Mouse (Mus musculus) gastrocnemius, adult 2 months (tissue): ENCODE results near the gene Mettl2. TPM values are rescaled to one million over a fixed set of nuclear protein-coding genes. Genes with fewer than 3 reads are reported as not detected.
A peak's percentile ranks its signal among the peaks of the same experiment; 100 is the strongest.

Experiments
- DNase-seq: peaks from one replicate; pipeline ENCODE4 v3.0.0; 2022
- H3K27ac ChIP-seq: fragments of 200-600 bp; 2 replicates; pipeline ENCODE4 v1.8.1; 2022; ENCODE audit warnings: mild to moderate bottlenecking
- H3K4me3 ChIP-seq: fragments of 200-600 bp; 2 replicates; pipeline ENCODE4 v1.8.1; 2022; ENCODE audit warnings: mild to moderate bottlenecking, moderate library complexity
- CTCF ChIP-seq: fragments of 200-600 bp; IDR thresholded peaks from 2 replicates; pipeline ENCODE4 v1.8.1; 2022; ENCODE audit warnings: antibody characterized with exemption, mild to moderate bottlenecking, moderate library complexity
- intact Hi-C: fragments of 180-260 bp; cut with DNase I; formaldehyde crosslinking; loops from one replicate; pipeline ENCODE4 v1.15.1; 2025
- total RNA-seq, 2 experiments: library from RNA; stranded (reverse); gene quantifications; 2 replicates each; pipeline ENCODE4 v1.2.3; 2021

The Mettl2 gene
- total RNA-seq, 2 experiments from 2014 or later: 7.8 to 8.4 TPM

GRCm38 (mm10) chr11:105144508-105145210 lies 18.4 kb downstream of the Mettl2 start:
- Histone ChIP-seq H3K4me3 (no peak overlapping the region), H3K27ac (no peak overlapping the region)
- intact Hi-C loops: no loop called here
- peak; percentile 27; the same call in 1 of the 2 replicates for TF ChIP-seq CTCF
- DNase-seq: no peak

- no peak overlapping the region for H3K4me3 ChIP-seq
- intact Hi-C loops: no loop called here
- no peak for TF ChIP-seq CTCF
- no peak overlapping the region for H3K27ac ChIP-seq
- no peak for DNase-seq
Measured at GRCm38 (mm10) chr11:105145211-105145610, 19.0 kb downstream of the Mettl2 start.

GRCm38 (mm10) chr11:105146593-105146992 lies 20.4 kb downstream of the Mettl2 start, which contains the start of gene Gm10842:
TSS of gene Gm10842 (plus strand) at chr11:105146893.
- no peak within 1 kb of the TSS for H3K27ac ChIP-seq
- no peak within 1 kb of the TSS for H3K4me3 ChIP-seq
- DNase-seq: no peak
- intact Hi-C loops: no loop called here
- TF ChIP-seq CTCF: no peak

- intact Hi-C loops: no loop called here
- H3K4me3 ChIP-seq: no peak overlapping the region
- H3K27ac ChIP-seq: no peak overlapping the region
- no peak for DNase-seq
- no peak for TF ChIP-seq CTCF
Measured at GRCm38 (mm10) chr11:105149353-105149752, 23.1 kb downstream of the Mettl2 start.

GRCm38 (mm10) chr11:105149766-105150165 lies 23.5 kb downstream of the Mettl2 start:
- Histone ChIP-seq H3K4me3 (no peak overlapping the region), H3K27ac (no peak overlapping the region)
- no peak for TF ChIP-seq CTCF
- intact Hi-C loops: no loop called here
- no peak for DNase-seq

- no peak for DNase-seq
- no peak overlapping the region for H3K4me3 ChIP-seq
- TF ChIP-seq CTCF: no peak
- no peak overlapping the region for H3K27ac ChIP-seq
- intact Hi-C loops: no loop called here
Measured at GRCm38 (mm10) chr11:105150691-105151090, 24.5 kb downstream of the Mettl2 start.

GRCm38 (mm10) chr11:105151226-105152016 lies 25.2 kb downstream of the Mettl2 start:
- intact Hi-C loops: no loop called here
- H3K27ac ChIP-seq: no peak overlapping the region
- H3K4me3 ChIP-seq: no peak overlapping the region
- DNase-seq: no peak
- no peak for TF ChIP-seq CTCF

GRCm38 (mm10) chr11:105152017-105152300 lies 25.7 kb downstream of the Mettl2 start:
- Histone ChIP-seq H3K27ac (no peak overlapping the region), H3K4me3 (no peak overlapping the region)
- intact Hi-C loops: no loop called here
- no peak for TF ChIP-seq CTCF
- DNase-seq: no peak

GRCm38 (mm10) chr11:105152357-105152899 lies 26.2 kb downstream of the Mettl2 start:
- TF ChIP-seq CTCF: no peak
- Histone ChIP-seq H3K4me3 (no peak overlapping the region), H3K27ac (no peak overlapping the region)
- intact Hi-C loops: no loop called here
- no peak for DNase-seq

- TF ChIP-seq CTCF: no peak
- intact Hi-C loops: no loop called here
- H3K27ac ChIP-seq: no peak overlapping the region
- no peak overlapping the region for H3K4me3 ChIP-seq
- DNase-seq: no peak
Measured at GRCm38 (mm10) chr11:105153068-105153833, 27.0 kb downstream of the Mettl2 start.

- Histone ChIP-seq H3K27ac (peak overlapping the region; percentile 68), H3K4me3 (peak overlapping the region; percentile 38)
- intact Hi-C loops: no loop called here
- no peak for DNase-seq
- TF ChIP-seq CTCF: no peak
Measured at GRCm38 (mm10) chr11:105155915-105156314, 29.7 kb downstream of the Mettl2 start.

GRCm38 (mm10) chr11:105156748-105157267 lies 30.6 kb downstream of the Mettl2 start:
- no peak for TF ChIP-seq CTCF
- intact Hi-C loops: no loop called here
- Histone ChIP-seq H3K4me3 (peak overlapping the region; percentile 38), H3K27ac (peak overlapping the region; percentile 68)
- DNase-seq: no peak

- intact Hi-C loops: no loop called here
- TF ChIP-seq CTCF: no peak
- DNase-seq: no peak
Measured at GRCm38 (mm10) chr11:105158047-105158446, 31.8 kb downstream of the Mettl2 start.

More at GRCm38 (mm10) chr11:105158047-105158446, 31.8 kb downstream of the Mettl2 start:
- Histone ChIP-seq H3K4me3 (no peak overlapping the region), H3K27ac (no peak overlapping the region)
